Mouse (Mus musculus) right cerebral cortex, postnatal 4 days (tissue): ENCODE measurements around the gene Fcf1.

ENCODE experiments used
- DNase-seq: peaks from one replicate; pipeline ENCODE4 v3.0.0-alpha.2; 2022

Gene Fcf1

DNA sequence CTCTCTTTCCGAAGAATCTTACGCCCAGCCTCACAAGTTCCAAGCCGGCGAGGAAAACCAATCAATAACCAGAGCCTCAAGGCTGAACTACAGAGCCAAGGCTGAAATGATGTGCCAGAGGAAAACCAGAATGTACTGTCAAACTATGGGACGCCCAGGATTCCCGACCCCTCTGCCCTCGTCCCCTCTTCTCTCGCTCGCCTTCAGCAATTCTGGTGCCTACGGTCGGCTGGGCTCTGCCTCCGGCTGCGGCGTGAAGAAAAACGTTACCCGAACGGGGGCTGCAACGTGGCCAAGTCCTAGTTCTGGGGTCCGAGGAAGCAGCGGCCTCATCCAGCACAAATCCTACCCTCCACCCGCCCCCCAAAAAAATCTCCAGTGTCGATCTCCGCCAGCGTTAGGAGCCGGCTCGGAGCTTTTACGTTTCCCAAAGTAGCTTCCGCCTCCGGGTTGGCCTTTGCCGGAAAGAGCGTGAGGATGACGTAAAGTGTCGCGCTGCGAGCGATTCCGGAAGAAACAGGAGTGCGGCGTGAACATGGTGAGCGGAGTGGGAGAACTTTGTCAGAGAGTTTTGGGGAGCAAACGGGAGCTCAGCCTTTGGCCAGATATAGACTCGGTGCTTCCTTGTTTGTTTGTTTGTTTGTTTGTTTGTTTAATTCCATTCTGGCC, at the start of gene Fcf1, which contains the start of gene Arel1:
Gene Fcf1, plus strand, starts transcription at position 470 of the 669 bp plus-strand sequence.
Gene Arel1, minus strand, starts transcription at position 473 of the 669 bp plus-strand sequence.
- peak; percentile 83 for DNase-seq

DNA sequence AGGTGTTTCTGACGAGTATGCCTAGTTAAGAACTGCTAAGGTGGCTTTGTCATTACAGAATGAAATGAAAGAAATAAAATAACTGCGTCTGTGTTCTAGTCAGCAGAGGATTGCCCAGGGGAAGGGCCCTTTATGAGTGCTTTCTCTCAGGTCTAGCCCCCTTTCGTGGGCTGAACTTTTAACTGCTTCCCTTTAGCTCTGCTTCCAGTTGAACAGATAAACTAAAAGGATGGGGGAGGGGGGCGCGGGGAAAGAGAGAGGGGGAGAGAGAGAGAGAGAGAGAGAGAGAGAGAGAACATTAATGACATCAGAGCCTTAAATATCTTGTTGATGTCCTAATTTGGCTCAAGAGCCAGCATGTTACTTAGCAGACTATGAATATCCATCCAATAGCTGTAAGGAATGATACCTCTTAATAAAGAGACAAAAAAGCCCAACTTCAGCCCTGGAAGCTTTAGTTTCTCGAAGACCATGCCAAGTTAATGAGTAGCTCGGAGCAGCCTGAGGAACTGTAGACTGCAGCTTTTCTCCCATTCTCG, 48.7 kb upstream of the Fcf1 start:
- no peak for DNase-seq

DNA sequence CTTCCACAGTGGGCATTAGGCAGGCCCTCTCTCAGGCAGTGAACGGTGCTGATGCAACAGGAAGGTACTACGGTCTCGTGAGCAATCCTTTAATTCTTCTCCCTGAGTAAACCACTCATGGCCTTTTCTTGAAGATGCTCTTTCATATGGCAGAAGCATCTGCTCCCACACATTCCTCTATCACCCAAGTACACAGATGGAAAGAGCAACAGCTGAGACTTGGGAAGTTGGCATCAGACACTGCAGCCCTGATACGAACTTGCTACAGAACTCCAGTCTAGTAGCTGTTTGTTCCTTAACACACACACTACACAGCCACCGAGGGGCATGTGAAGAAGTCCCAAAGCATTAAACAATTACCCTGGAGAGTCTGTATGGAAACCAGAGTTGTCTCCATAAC, 46.4 kb upstream of the Fcf1 start:
- DNase-seq, result no peak

DNA sequence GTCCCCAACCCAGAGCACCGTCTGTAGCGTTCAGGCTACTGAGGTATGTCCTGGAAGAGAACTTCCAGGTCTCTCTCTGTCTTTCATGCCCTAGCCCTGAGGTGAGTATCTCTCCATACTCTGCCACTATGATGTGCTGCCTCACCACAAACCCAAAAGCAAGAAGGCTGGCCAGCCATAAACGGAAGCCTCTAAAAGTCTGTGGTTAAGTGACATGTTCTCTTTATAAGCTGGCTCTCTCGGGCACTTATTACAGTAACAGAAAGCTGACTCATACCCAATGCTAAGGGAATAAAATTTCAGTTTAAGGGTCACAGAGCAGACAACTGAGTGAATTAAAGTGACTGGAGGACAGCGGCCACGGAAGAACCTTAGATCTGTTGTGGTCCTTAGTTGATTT, 44.2 kb upstream of the Fcf1 start:
- no peak for DNase-seq

DNA sequence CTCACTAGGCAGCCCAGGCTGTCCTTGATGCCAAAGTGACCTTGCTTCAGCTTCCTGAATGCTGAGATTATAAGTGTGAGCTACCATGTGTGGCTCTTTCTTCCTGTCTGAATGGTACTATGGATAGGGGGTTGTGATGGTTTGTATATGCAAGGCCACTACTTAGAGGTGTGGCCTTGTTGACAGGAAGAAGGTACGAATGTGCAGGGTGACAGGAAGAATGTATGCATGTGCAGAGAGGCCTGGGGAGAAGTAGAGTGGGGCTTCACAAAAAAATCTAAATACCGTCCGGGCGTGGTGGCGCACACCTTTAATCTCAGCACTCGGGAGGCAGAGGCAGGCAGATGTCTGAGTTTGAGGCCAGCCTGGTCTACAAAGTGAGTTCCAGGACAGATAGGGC, 38.5 kb upstream of the Fcf1 start:
- no peak for DNase-seq

DNA sequence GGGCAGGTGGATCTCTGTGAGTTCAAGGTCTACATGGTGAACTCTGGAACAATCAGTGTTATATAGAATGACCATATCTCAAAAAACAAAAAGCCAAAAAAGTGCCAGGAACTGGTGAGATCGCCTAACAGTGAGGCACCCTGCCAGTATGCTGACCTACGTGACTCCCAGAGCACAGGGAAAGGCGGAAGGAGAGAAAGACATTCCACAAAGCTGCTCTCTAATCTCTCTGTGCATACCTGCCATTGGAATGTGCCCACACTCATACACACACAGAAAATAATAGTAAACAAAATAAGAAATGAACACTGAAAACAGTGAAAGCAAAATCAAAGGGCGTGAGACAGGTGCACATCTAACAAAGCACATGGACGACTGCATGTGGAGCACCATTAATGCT, 35.4 kb upstream of the Fcf1 start:
- DNase-seq, result no peak

DNA sequence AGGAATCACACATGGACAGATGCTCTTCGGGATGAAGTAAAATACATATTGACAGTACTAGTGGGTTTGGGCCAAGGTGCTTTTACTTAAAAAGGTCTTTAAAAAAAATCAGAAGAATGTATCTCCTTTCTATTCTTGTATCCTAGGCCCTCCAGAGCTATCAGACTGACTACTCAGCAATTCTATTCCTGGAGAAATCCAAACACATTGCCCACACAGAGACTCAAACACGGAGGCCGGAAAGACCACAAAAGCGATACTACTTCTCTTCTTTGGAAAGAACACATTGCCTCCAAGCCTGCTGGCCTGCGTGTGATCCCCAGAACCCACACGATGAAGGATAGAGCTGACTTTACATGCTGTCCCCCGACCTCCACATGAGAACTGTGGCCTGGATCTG, 31.6 kb upstream of the Fcf1 start:
- no peak for DNase-seq

DNA sequence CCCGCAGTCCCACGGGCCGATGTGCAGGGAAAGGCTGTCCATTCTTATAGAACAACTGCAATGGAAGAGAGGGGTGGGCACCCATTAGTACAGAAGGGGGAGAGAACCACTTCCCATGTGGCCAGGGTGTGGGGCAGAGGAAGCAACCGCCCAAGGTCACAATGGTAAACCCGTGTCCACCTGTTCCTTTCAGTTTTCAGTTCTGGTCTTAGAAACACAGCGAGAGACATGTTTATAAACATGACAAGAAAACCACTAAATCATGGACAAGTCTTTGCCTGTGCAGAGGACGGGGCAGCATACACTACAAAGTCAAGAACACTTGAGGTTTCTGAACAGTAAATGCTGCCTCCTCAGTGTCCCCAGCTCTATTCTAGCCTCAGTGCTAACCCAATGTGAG, 30.4 kb upstream of the Fcf1 start:
- no peak for DNase-seq

DNA sequence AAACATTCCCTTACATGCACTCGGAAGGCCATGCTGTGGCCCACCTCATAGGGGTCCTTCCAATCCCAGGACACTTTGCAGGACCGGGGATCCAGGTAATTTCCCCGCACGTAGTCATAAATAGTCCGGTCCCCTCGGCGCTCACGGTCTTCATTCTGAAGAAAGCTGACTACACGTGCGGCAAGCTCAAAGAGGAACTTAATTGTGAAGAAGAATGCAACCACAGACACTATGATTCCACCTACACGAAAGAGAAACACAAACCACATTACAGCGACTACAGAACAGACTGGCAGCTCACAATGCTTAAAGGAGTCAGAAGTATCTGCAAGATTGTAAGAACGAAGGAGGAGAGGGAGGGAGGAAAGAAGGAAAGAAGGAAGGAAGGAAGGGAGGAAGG, 29.0 kb upstream of the Fcf1 start:
- DNase-seq, result no peak

DNA sequence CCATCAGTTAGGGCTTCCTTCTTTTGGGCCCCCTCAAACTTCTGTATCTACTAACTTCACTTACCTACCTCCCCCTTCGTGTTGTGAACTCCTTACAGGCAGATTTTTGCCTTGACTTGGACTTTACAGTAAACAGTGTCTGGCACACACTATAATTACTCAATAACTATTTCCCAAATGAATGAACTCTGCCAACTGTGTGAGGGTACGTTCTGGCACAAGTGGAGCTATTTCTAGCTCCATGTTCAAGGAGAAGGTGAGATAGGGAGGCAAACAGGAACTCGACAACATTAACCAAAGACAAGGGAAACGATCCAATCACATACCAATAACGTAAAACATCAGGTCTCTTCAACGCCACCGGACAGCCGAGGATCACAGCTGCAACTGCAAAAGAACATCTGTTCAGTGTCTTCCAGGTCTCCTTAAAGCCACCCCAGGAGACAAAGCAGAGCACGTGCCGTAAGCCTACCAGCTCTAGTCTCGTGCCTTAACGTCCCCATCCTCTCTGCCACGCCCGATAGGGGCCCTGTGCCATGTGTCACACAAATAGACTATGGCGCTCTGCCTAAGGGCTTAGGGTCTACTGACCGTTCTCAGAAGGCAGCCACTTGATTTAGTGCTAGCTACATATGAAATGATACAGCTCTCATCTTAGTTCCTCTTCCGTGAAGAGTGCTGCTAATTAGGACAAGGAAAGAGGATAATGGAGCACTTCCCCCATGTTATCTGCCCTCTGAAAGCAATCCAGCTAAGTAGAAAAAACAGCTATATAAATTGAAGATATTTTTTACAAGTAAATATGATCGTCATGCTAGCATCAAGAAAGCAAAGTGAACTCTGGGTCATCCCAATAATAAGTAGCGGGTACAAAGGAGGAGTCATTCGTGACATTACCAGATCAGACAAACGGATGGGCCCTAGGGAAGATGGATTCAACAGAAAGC, 27.4 kb upstream of the Fcf1 start:
- DNase-seq, result no peak

DNA sequence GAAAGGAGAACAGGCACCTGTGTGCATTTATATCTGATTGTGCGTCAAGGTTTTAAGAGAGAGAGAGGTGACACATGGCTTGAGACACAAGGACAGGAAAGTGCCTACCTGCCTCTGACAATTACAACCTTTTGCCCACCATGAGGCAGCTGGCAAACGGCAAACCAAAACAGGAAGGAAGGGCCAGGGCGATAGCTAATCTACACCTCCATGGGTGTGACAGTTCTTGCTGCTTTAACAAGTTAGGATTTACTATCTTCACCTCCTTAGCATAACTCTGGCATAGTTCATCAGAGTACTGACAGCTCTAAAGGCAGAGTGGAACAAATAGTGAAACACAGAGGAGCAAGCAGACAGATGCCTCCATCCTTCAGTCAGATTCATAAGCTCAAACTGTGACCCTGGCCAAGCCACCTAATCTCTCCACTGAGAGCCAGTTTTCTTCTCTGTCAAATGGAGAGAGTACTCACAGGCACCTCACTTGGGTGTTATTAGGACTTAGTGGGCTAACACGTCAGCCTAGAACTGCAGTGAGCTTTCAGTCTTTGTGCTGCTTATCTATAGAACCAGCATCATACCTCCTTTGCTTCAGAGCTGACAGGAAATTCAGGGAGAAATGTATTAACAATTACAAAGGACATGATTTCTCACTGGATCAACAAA, 26.4 kb upstream of the Fcf1 start:
- DNase-seq, result no peak

DNA sequence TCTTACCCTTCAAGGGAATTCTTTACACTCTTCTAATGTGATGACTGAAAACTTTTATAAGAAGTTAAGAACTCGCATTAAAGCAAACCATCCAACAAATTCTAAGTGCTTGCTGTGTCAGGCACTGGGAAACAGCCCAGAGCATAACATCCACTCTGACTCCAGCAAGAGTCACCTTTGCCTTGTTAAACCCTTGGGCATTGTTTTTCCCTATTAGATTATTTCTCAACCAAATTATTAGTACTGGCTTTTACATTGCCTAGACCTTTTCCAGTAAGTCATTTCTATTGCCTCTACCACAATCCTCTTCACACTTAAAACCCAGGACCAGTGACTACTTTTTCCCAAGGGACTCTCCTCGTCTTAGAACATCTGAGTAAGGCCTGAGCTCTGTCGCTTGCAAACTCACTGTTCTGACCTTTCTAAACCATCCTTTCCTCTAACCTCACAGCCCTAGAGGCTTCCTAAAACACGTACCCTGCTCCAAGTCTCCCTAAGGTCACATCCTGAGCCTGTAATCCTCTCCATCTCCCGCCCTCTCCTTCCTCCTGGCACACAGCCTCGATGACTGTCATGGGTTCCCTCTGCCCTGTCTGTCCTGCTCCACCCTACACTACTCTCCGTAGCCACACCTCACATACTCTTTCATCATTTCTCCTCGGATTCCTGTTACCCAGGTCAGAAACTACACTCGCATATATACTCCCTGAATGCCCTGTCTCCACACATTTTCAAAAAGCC, 25.7 kb upstream of the Fcf1 start:
- no peak for DNase-seq

DNA sequence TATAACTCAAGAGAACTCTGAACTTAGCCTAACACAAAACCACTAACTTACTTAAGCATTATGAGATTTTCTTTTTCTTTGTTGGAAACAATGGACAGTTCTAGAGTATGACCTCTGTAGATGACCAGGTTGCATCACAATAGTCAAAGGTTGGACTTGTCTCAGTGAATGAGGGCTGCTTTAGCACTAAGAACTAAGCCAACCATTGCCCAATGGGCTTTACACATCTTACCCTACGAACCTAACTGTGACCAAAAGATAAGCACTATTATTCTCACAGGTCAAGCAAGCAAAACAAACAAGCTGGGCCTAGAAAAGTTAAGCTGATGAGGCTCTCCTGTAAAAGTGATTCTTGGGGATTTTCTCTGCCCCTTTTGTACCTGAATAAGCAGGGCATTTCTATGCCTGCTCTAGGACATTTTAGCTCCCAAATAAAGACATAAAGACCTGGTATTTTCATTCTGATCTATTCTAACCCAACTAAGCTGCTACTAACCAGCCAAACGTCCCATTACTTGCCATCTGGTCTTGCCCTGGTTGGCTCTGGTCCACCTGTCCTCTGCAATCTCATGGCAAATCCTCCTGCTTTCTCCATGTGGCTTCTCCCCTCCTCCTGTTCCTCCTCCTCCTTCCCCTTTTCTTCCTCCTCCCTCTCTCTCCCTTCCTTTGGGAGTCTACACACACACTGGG, 22.7 kb upstream of the Fcf1 start:
- DNase-seq, result no peak

DNA sequence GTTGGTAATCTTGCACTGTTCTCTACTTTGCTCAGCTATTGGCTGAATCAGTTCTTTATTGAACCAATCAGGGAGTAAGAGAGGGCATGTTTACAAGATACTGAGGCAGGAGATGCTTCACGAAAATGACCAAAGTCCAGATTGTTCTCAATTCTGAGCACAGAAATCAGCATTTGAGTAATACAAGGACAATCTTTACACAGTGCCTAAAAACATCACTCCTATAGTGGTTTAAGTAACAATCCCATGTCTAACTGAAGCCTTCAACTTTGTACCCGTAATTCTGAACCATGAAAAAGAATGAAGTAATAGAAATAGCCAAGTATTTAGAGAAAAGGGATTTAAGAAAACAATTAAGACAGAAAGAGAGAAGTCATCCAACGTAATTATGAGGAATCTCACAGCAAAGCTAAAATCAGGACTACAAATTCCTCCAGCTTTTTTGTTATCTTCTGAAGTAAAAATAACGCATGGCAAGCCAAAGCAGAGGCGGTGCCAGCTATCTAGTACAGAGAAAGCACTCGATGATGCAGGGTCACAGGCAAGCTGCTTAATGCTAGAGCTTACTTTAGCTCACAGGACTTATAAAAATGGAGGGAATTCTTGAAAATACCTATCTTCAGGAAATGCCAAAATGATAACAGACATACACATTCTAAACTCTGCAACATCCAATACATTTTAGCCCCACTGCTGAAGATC, 22.0 kb upstream of the Fcf1 start:
- DNase-seq, result no peak

DNA sequence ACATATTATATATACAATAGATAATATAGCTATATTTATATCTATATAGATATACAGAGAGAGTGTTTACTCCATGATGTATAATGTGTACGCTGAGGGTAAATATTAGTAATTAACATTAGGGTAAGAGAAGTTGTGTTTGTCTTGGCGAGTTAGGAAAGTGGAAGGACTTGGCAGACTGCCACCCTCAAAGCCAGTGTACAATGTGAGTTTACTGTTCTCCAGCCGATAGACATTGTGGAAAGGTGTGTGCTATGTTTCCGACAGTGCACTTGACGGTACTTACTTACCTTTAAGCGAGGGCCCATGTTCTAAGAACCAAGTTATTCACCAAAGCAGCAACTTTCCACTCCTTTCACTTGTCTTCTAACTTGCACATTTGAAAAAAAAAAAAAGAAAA, 19.9 kb upstream of the Fcf1 start:
- no peak for DNase-seq

DNA sequence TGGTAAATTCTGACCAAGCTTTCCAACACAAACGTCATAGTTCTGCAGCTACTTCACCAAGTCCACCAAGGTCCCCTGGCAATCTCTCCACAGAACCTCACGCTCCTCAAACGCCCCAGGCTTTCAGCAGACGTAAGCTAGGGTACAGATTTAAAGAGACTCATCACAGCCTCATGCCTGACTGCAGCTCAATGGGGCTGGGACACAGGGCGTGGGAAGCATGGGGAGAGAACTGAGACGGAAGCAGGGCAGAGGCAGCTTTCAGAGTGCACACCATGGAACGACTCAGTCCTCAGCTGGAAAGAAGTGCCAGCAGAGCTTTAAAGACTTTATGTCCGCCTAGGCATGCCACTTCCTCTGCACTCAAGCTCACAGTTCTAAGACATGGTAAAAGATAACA, 19.2 kb upstream of the Fcf1 start:
- DNase-seq, result no peak

DNA sequence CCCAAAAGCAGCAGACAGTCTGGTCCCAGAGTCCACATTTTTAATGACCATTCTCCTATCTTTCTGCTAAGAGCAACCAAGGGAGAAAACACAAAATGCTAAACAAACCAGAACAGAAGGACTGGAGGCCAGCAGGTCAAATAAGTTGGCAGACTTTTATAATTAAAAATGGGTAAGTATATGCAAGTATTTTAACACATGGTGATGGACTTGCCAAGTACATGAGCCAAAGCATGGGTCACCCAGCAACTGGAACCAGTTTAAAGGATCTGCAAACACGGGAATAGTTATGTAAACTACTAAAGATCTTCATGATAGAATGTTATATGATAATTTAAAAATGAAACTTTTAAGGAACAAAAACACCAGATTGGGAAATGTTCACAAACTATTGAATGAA, 18.3 kb upstream of the Fcf1 start:
- DNase-seq, result no peak

DNA sequence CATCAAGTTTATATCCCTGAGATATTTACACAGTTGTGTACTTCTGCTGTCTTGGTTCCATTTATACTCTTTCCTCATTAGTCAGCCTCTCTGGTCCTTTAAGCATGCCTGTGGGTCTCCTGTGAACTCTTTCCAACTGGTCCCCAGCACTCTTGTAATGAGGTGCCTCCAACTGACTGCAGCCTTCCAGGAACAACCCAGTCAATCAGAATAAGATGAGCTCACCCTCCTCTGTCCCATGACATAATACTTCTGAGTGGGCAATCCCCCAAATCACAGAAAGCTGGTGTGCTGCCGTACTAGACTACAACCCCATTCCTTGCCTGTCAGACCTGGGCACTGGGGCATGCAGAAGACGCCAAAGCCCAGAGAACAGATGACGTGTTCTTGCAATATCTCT, 14.4 kb upstream of the Fcf1 start:
- no peak for DNase-seq

DNA sequence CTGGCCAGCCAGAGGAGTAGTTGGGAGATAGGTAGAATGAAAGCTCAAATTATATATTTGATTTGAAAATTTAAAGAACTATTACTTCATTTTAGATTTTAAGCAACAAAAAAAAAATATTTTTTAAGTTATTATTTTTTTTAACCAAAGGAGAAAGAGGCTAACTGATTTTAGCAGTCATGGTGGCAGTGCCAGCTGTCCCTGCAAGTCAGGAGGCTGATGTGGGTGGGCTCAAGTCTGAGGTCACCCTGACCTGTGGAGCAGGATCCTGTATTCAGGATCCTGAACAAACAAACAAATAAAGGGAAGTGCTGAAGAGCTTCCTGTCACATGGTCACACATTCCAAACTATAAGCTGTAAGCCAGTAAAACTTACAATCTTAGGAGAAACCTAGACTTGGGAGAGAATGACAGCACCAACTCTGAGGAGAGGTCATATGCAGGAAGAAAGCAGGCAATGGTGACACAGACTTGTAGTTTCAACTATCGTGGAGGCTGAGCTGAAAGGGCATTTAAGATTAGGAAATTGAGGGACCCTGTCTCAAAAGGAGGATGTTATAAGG, 11.8 kb upstream of the Fcf1 start:
- DNase-seq, result no peak

DNA sequence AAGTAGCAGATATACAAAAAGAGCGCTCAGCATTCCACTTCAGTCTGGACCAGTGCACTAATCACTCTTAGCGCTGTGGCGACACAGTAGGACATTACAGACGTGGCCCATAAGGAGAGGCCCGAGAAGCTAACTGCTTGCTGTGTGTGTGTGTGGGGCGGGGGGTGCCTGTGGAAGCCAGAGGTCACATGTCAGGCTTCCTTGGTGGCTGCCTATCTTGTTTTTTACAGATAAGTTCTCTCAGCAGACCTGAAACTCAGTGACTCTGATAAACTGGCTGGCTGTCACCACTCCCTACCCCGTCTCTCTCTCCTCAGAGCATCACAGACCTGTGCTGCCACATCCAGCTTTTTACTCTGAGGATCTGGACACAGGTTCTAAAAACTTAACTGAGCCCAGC, 8.1 kb upstream of the Fcf1 start:
- DNase-seq, result no peak
